Mouse (Mus musculus) B cell, adult (primary cell): ENCODE results near the gene Gimap4. TPM values are rescaled to one million over a fixed set of nuclear protein-coding genes. Genes with fewer than 3 reads are reported as not detected.

Experiments
- total RNA-seq: library from RNA; stranded (reverse); gene quantifications from 4 replicates; pipeline ENCODE4 v1.2.4, GENCODE M21; 2023; ENCODE audit not compliant: inconsistent age

Gene Gimap4
- 121 to 147 TPM (median 131 TPM) in 4 replicates for total RNA-seq

GRCm38 (mm10) chr6:48684319-48684718 lies at the start of gene Gimap4:
TSS of gene Gimap4 (plus strand) at chr6:48684549.

GRCm38 (mm10) chr6:48646995-48647394 lies 37.4 kb upstream of the Gimap4 start, which contains the start of gene Gimap8:
TSS of gene Gimap8 (plus strand) at chr6:48647234.

GRCm38 (mm10) chr6:48675931-48676859 lies 8.2 kb upstream of the Gimap4 start, which contains the start of gene Gimap9:
TSS of gene Gimap9 (plus strand) at chr6:48676129.

GRCm38 (mm10) chr6:48718455-48718854 lies 34.1 kb downstream of the Gimap4 start, which contains the start of the genes Gm28053 and Gimap7:
TSS of gene Gm28053 (plus strand) at chr6:48718607.
TSS of gene Gimap7 (plus strand) at chr6:48718621.

GRCm38 (mm10) chr6:48738961-48739779 lies 54.8 kb downstream of the Gimap4 start, which contains the start of gene Gimap1:
TSS of gene Gimap1 (plus strand) at chr6:48739054.

Other genes starting within 250 kb of the Gimap4 start
- gene Zfp467, start 238.7 kb upstream of the Gimap4 start, total RNA-seq = 5.1 to 7.1 TPM (median 6.2 TPM) in 4 replicates
- 0.03 to 0.16 TPM (median 0.09 TPM) in 3 of 4 replicates, not detected in the other for gene Sspo, start 236.3 kb upstream of the Gimap4 start, total RNA-seq
- gene Atp6v0e2, start 146.9 kb upstream of the Gimap4 start, total RNA-seq = 0.32 to 0.75 TPM (median 0.61 TPM) in 3 of 4 replicates, not detected in the other
- 39.5 to 55.2 TPM (median 49.9 TPM) in 4 replicates for gene Lrrc61, start 129.8 kb upstream of the Gimap4 start, total RNA-seq
- 0.67 to 1.1 TPM in 2 of 4 replicates, not detected in the others for gene Rarres2, start 111.8 kb upstream of the Gimap4 start, total RNA-seq
- gene Gm45021, start 94.9 kb upstream of the Gimap4 start, total RNA-seq = not detected in 4 replicates
- gene Repin1, start 90.7 kb upstream of the Gimap4 start, total RNA-seq = 5.2 to 8.2 TPM (median 6.7 TPM) in 4 replicates
- not detected in 4 replicates for gene Gm44965, start 90.6 kb upstream of the Gimap4 start, total RNA-seq
- gene Zfp775, start 82.5 kb upstream of the Gimap4 start, total RNA-seq = 2.8 to 5.2 TPM (median 4.7 TPM) in 4 replicates
- 0.38 to 0.63 TPM in 2 of 4 replicates, not detected in the others for gene AI854703, start 57.8 kb upstream of the Gimap4 start, total RNA-seq
- gene Gimap8, start 37.3 kb upstream of the Gimap4 start, total RNA-seq = 120 to 133 TPM (median 129 TPM) in 4 replicates
- 45.6 to 56.3 TPM (median 52.6 TPM) in 4 replicates for gene Gimap9, start 8.4 kb upstream of the Gimap4 start, total RNA-seq
- 1,137 to 1,196 TPM (median 1,166 TPM) in 4 replicates for gene Gimap6, start 23.7 kb downstream of the Gimap4 start, total RNA-seq
- gene Gm28053, start 34.1 kb downstream of the Gimap4 start, total RNA-seq = 29.2 to 49.2 TPM (median 39.8 TPM) in 4 replicates
- gene Gimap7, start 34.1 kb downstream of the Gimap4 start, total RNA-seq = 87.3 to 98.8 TPM (median 97.6 TPM) in 4 replicates
- 126 to 141 TPM (median 129 TPM) in 4 replicates for gene Gimap1, start 54.5 kb downstream of the Gimap4 start, total RNA-seq
- gene Gimap5, start 61.6 kb downstream of the Gimap4 start, total RNA-seq = 106 to 120 TPM (median 116 TPM) in 4 replicates
- gene Gimap3, start 86.3 kb downstream of the Gimap4 start, total RNA-seq = 168 to 194 TPM (median 174 TPM) in 4 replicates
- gene Tmem176a, start 156.4 kb downstream of the Gimap4 start, total RNA-seq = 0.61 to 2.8 TPM (median 1.3 TPM) in 4 replicates
- 0.58 to 4.3 TPM (median 2.2 TPM) in 4 replicates for gene Tmem176b, start 156.9 kb downstream of the Gimap4 start, total RNA-seq
- not detected in 4 replicates for gene Aoc1, start 188.3 kb downstream of the Gimap4 start, total RNA-seq
- gene 1600015I10Rik, start 245.3 kb downstream of the Gimap4 start, total RNA-seq = not detected in 4 replicates